Mouse (Mus musculus): Measurements from ENCODE around the gene Adcy4. TPM values are rescaled to one million over a fixed set of nuclear protein-coding genes. Genes with fewer than 3 reads are reported as not detected.

The Adcy4 gene
- polyA plus RNA-seq, 1 experiment = 7.8 TPM

- DNase-seq (ENCODE audit: low read depth) = no peak
- no peak for TF ChIP-seq CTCF (IDR thresholded peaks at IDR 0.05; ENCODE audit: borderline replicate concordance, extremely low read depth, insufficient read depth, insufficient read length)
- no peak for TF ChIP-seq POLR2A (IDR thresholded peaks at IDR 0.05; ENCODE audit: borderline replicate concordance, extremely low read depth, insufficient read depth, insufficient read length, poor library complexity, severe bottlenecking)
These were observed 3.8 kb upstream of the Adcy4 start for GRCm38 (mm10) chr14:55787731-55788130.

DNA sequence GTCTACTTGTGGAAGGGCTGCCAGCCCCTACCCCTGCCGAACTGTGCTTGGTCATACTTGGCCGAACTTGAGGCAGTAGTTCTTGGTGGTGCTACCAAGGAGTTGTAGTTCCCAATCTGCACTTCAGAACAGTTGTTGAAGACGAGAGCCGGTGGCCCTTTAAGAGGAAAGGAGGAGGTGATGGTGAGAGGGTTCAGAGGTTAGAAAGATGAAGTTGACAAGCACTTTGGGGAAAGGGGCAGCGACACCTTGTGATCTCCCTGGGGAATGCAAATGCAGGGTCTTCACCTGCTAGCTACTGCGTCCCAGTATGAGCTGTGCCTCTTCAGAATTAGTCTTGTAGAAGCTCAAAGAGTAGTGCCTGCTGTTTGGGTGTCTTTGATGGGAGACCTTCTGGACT, 1.3 kb upstream of the Adcy4 start:
- no peak for DNase-seq (ENCODE audit: low read depth)

GRCm38 (mm10) chr14:55783171-55783957, 531 bp downstream of the Adcy4 start:
- DNase-seq (ENCODE audit: low read depth) = peak; percentile 35
- TF ChIP-seq POLR2A (IDR thresholded peaks at IDR 0.05; ENCODE audit: borderline replicate concordance, extremely low read depth, insufficient read depth, insufficient read length, poor library complexity, severe bottlenecking) = no peak
- no peak for TF ChIP-seq CTCF (IDR thresholded peaks at IDR 0.05; ENCODE audit: borderline replicate concordance, extremely low read depth, insufficient read depth, insufficient read length)

More for the DNA sequence above, 1.3 kb upstream of the Adcy4 start:
- TF ChIP-seq POLR2A (IDR thresholded peaks at IDR 0.05; ENCODE audit: borderline replicate concordance, extremely low read depth, insufficient read depth, insufficient read length, poor library complexity, severe bottlenecking) = no peak
- TF ChIP-seq CTCF (IDR thresholded peaks at IDR 0.05; ENCODE audit: borderline replicate concordance, extremely low read depth, insufficient read depth, insufficient read length) = peak; percentile 12; the same call in 1 of the 2 replicates

- TF ChIP-seq CTCF (IDR thresholded peaks at IDR 0.05; ENCODE audit: borderline replicate concordance, extremely low read depth, insufficient read depth, insufficient read length) (no peak), POLR2A (IDR thresholded peaks at IDR 0.05; ENCODE audit: borderline replicate concordance, extremely low read depth, insufficient read depth, insufficient read length, poor library complexity, severe bottlenecking) (no peak)
- DNase-seq (ENCODE audit: low read depth) = no peak
These were observed 1.4 kb downstream of the Adcy4 start for GRCm38 (mm10) chr14:55782361-55782960.

- peak; percentile 90 for DNase-seq (ENCODE audit: low read depth)
- TF ChIP-seq CTCF (IDR thresholded peaks at IDR 0.05; ENCODE audit: borderline replicate concordance, extremely low read depth, insufficient read depth, insufficient read length) (peak; percentile 96), POLR2A (IDR thresholded peaks at IDR 0.05; ENCODE audit: borderline replicate concordance, extremely low read depth, insufficient read depth, insufficient read length, poor library complexity, severe bottlenecking) (no peak)
These were observed 2.6 kb downstream of the Adcy4 start for GRCm38 (mm10) chr14:55781310-55781709.

GRCm38 (mm10) chr14:55780736-55781135, 3.2 kb downstream of the Adcy4 start:
- DNase-seq (ENCODE audit: low read depth) = no peak

DNA sequence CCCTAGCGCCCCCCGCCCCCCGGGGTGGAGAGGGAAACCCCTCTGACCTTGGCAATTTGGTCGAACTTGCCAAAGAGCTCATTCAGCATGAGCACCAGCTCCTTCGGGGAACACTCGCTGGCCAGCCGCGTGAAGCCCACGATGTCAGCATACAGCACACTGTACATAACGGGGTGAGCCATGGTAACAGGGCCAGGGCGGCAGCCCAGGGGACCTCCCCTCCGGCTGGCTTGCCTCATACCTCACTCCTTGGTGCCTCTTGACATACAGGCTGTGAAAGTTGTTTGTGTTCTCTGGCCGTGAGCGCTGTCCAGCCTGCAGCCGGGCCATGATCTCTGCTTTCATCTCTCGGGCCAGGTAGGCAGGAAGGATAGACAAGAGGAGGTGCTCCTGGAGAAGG, 4.2 kb downstream of the Adcy4 start:
- TF ChIP-seq CTCF (IDR thresholded peaks at IDR 0.05; ENCODE audit: borderline replicate concordance, extremely low read depth, insufficient read depth, insufficient read length) (no peak), POLR2A (IDR thresholded peaks at IDR 0.05; ENCODE audit: borderline replicate concordance, extremely low read depth, insufficient read depth, insufficient read length, poor library complexity, severe bottlenecking) (no peak)
- no peak for DNase-seq (ENCODE audit: low read depth)

More at GRCm38 (mm10) chr14:55780736-55781135, 3.2 kb downstream of the Adcy4 start:
- TF ChIP-seq CTCF (IDR thresholded peaks at IDR 0.05; ENCODE audit: borderline replicate concordance, extremely low read depth, insufficient read depth, insufficient read length) = no peak
- no peak for TF ChIP-seq POLR2A (IDR thresholded peaks at IDR 0.05; ENCODE audit: borderline replicate concordance, extremely low read depth, insufficient read depth, insufficient read length, poor library complexity, severe bottlenecking)

GRCm38 (mm10) chr14:55778686-55779085, 5.2 kb downstream of the Adcy4 start:
- DNase-seq (ENCODE audit: low read depth) = no peak
- TF ChIP-seq CTCF (IDR thresholded peaks at IDR 0.05; ENCODE audit: borderline replicate concordance, extremely low read depth, insufficient read depth, insufficient read length) (no peak), POLR2A (IDR thresholded peaks at IDR 0.05; ENCODE audit: borderline replicate concordance, extremely low read depth, insufficient read depth, insufficient read length, poor library complexity, severe bottlenecking) (no peak)

DNA sequence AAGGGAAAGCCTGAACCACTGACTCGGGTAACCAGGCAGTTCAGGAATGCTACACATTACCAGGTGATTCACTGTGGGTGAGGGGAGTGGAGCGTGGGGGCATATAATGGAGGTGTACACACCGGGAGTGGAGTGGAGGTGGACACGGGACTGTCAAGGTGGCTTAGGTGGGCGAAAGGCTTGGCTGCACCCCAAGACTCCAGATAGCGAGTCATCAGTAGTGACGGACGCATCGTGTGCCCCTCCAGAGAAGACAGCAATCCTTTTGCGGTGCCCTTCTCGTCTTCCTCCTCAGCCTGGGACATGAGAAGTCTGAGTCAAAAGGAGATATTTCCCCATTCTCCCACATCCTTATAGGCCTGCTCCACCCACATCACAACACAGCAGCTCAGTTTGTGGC, 6.1 kb downstream of the Adcy4 start:
- no peak for DNase-seq (ENCODE audit: low read depth)

DNA sequence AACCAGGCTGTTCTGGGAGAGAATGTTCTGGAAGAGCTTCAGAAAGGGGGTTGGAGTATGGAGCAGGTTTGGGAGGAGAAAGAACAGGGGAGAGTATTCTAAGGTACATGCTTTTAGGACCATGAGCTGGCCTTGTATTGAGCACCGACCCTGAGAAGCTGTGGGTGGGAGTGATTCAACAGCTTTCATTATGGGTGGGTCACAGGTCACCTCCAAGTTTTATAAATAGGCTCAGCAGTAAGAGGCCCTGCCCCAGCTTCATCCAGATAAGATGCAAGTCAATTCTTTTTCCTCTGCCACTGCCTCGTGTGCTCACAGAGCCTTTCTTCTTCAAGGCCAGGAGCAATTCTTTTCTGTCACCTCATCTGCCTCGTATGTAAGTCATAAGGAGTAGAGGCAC, 6.7 kb downstream of the Adcy4 start:
- TF ChIP-seq CTCF (IDR thresholded peaks at IDR 0.05; ENCODE audit: borderline replicate concordance, extremely low read depth, insufficient read depth, insufficient read length) = no peak
- no peak for TF ChIP-seq POLR2A (IDR thresholded peaks at IDR 0.05; ENCODE audit: borderline replicate concordance, extremely low read depth, insufficient read depth, insufficient read length, poor library complexity, severe bottlenecking)
- DNase-seq (ENCODE audit: low read depth) = no peak

More for the DNA sequence above, 6.1 kb downstream of the Adcy4 start:
- TF ChIP-seq CTCF (IDR thresholded peaks at IDR 0.05; ENCODE audit: borderline replicate concordance, extremely low read depth, insufficient read depth, insufficient read length) (no peak), POLR2A (IDR thresholded peaks at IDR 0.05; ENCODE audit: borderline replicate concordance, extremely low read depth, insufficient read depth, insufficient read length, poor library complexity, severe bottlenecking) (no peak)

DNA sequence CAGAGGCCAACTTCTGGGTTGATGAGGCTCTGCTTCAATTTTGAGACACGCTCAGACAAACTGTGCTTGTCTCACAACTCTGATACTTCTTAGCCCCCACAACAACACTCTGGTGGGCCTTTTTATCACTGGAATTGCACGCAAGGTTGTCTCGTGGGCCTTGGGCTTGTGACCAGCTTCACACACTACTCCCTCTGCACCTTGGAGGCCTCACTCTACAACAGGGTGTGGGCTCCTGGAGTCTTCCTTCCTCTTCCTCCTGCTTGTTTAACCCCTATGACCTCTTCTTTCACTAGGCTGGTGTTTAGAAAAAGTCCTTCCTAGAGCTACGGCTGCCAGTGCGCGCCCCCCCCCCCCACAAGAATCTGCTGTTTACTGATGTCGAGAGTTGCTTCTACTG, 7.2 kb downstream of the Adcy4 start:
- TF ChIP-seq CTCF (IDR thresholded peaks at IDR 0.05; ENCODE audit: borderline replicate concordance, extremely low read depth, insufficient read depth, insufficient read length) = no peak
- no peak for TF ChIP-seq POLR2A (IDR thresholded peaks at IDR 0.05; ENCODE audit: borderline replicate concordance, extremely low read depth, insufficient read depth, insufficient read length, poor library complexity, severe bottlenecking)
- no peak for DNase-seq (ENCODE audit: low read depth)

Measured in brain, embryonic 14.5 days (tissue).